Mouse (Mus musculus) hindbrain, embryonic 16.5 days (tissue): Measurements from ENCODE around the gene Cacng1. TPM values are rescaled to one million over a fixed set of nuclear protein-coding genes. Genes with fewer than 3 reads are reported as not detected.

Experiments
- polyA plus RNA-seq: library from polyadenylated mRNA; unstranded; fragments of >200 nt; fragmentation: Nextera tagmentation; extraction: Ambion mirVana; gene quantifications from 2 replicates; pipeline ENCODE4 v1.2.1, GENCODE M21; 2015

Gene Cacng1
- polyA plus RNA-seq, 1 experiment from 2014 or later, result 0.29 TPM

Other genes starting within 250 kb of the Cacng1 start
- gene Pitpnc1, start 245.8 kb downstream of the Cacng1 start, polyA plus RNA-seq, result 41.5 and 43.0 TPM in 2 replicates
- 149 and 157 TPM in 2 replicates for gene Psmd12, start 237.0 kb downstream of the Cacng1 start, polyA plus RNA-seq
- gene Helz, start 168.6 kb downstream of the Cacng1 start, polyA plus RNA-seq, result 14.2 and 16.8 TPM in 2 replicates
- 46.0 and 48.2 TPM in 2 replicates for gene Cacng4, start 78.0 kb upstream of the Cacng1 start, polyA plus RNA-seq
- 13.3 and 14.3 TPM in 2 replicates for gene Cacng5, start 198.5 kb upstream of the Cacng1 start, polyA plus RNA-seq